Mouse (Mus musculus): ENCODE measurements around the gene Spsb1.

The Spsb1 gene

GRCm38 (mm10) chr4:149888156-149888555, 66.7 kb downstream of the Spsb1 start:
- peak; percentile 72 to 79 for DNase-seq (ENCODE audit: low spot score in 2 of 2)

- DNase-seq (ENCODE audit: low spot score in 2 of 2): peak; percentile 46 to 51
These were observed 68.3 kb downstream of the Spsb1 start for GRCm38 (mm10) chr4:149886298-149887271.

- DNase-seq (ENCODE audit: low spot score in 2 of 2): no peak
These were observed 70.9 kb downstream of the Spsb1 start for GRCm38 (mm10) chr4:149883990-149884389.

GRCm38 (mm10) chr4:149882139-149882916, 72.5 kb downstream of the Spsb1 start:
- DNase-seq (ENCODE audit: low spot score in 2 of 2): no peak

- DNase-seq (ENCODE audit: low spot score in 2 of 2): no peak
These were observed 73.9 kb downstream of the Spsb1 start for GRCm38 (mm10) chr4:149880908-149881307.

GRCm38 (mm10) chr4:149879980-149880379, 74.9 kb downstream of the Spsb1 start:
- no peak for DNase-seq (ENCODE audit: low spot score in 2 of 2)

- peak; percentile 50 to 61 for DNase-seq (ENCODE audit: low spot score in 2 of 2)
These were observed 76.8 kb downstream of the Spsb1 start for GRCm38 (mm10) chr4:149878021-149878449.

GRCm38 (mm10) chr4:149877202-149877601, 77.6 kb downstream of the Spsb1 start:
- no peak for DNase-seq (ENCODE audit: low spot score in 2 of 2)

- DNase-seq (ENCODE audit: low spot score in 2 of 2): peak; percentile 74 to 79
These were observed 78.1 kb downstream of the Spsb1 start for GRCm38 (mm10) chr4:149876761-149877160.

- DNase-seq (ENCODE audit: low spot score in 2 of 2): no peak
These were observed 78.8 kb downstream of the Spsb1 start for GRCm38 (mm10) chr4:149875986-149876501.

GRCm38 (mm10) chr4:149875296-149875695, 79.5 kb downstream of the Spsb1 start:
- DNase-seq (ENCODE audit: low spot score in 2 of 2): peak in 1 of 2 experiments; percentile 28

GRCm38 (mm10) chr4:149872236-149872635, 82.6 kb downstream of the Spsb1 start:
- DNase-seq (ENCODE audit: low spot score in 2 of 2): no peak

- no peak for DNase-seq (ENCODE audit: low spot score in 2 of 2)
These were observed 83.3 kb downstream of the Spsb1 start for GRCm38 (mm10) chr4:149871582-149871981.

- no peak for DNase-seq (ENCODE audit: low spot score in 2 of 2)
These were observed 83.8 kb downstream of the Spsb1 start for GRCm38 (mm10) chr4:149871014-149871413.

- no peak for DNase-seq (ENCODE audit: low spot score in 2 of 2)
These were observed 84.4 kb downstream of the Spsb1 start for GRCm38 (mm10) chr4:149870412-149870811.

- DNase-seq (ENCODE audit: low spot score in 2 of 2): no peak
These were observed 86.1 kb downstream of the Spsb1 start for GRCm38 (mm10) chr4:149868725-149869124.

- no peak for DNase-seq (ENCODE audit: low spot score in 2 of 2)
These were observed 86.8 kb downstream of the Spsb1 start for GRCm38 (mm10) chr4:149868009-149868408.

- DNase-seq (ENCODE audit: low spot score in 2 of 2): no peak
These were observed 87.5 kb downstream of the Spsb1 start for GRCm38 (mm10) chr4:149867351-149867750.

GRCm38 (mm10) chr4:149864395-149864794, 90.4 kb downstream of the Spsb1 start:
- no peak for DNase-seq (ENCODE audit: low spot score in 2 of 2)

GRCm38 (mm10) chr4:149863522-149863921, 91.3 kb downstream of the Spsb1 start:
- DNase-seq (ENCODE audit: low spot score in 2 of 2): no peak

GRCm38 (mm10) chr4:149860393-149860792, 94.5 kb downstream of the Spsb1 start:
- no peak for DNase-seq (ENCODE audit: low spot score in 2 of 2)

- no peak for DNase-seq (ENCODE audit: low spot score in 2 of 2)
These were observed 96.3 kb downstream of the Spsb1 start for GRCm38 (mm10) chr4:149858584-149858983.

Measured in heart, adult 9 months (tissue).